Mouse (Mus musculus): ENCODE data around the gene Rcc1.

- TF ChIP-seq POLR2A (IDR thresholded peaks at IDR 0.05; ENCODE audit: low read depth, low read length) (no peak), CTCF (IDR thresholded peaks at IDR 0.05; ENCODE audit: extremely low read depth, insufficient read depth, insufficient read length, insufficient replicate concordance) (no peak)
Measured at GRCm38 (mm10) chr4:132344403-132345134, 8.8 kb downstream of the Rcc1 start.

Measured in spleen, adult 2 months (tissue).